Mouse (Mus musculus) 416B (cell line): ENCODE results near the gene Pfkl.
"Not testable (repeated sequence)": the region's sequence is repeated elsewhere in the genome, so short reads cannot be mapped to it uniquely, and the experiment has no call there.

Source experiments
- DNase-seq: peaks from one replicate; pipeline ENCODE4 v3.0.0; 2011; ENCODE audit warnings: low read depth

The Pfkl gene

DNA sequence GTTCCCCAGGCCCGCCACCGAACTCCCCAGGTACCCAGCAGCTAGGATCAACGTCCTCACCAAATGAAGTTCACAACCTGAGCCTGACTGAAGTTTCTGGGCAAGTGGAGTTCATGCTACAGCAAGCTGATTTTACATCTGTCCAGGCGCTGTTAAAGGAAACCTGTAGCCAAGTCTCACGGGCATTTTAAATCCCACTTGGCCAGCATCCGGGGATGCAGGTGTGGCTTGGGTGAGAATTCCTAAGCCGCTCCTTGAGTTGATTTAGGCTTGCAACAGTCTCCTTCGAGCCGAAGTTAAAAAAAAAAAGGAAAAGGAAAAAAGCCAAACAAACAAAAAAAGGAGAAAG is at the start of gene Pfkl:
Gene Pfkl, minus strand, starts transcription at position 139 of the 349 bp plus-strand sequence.
- DNase-seq, result no peak

DNA sequence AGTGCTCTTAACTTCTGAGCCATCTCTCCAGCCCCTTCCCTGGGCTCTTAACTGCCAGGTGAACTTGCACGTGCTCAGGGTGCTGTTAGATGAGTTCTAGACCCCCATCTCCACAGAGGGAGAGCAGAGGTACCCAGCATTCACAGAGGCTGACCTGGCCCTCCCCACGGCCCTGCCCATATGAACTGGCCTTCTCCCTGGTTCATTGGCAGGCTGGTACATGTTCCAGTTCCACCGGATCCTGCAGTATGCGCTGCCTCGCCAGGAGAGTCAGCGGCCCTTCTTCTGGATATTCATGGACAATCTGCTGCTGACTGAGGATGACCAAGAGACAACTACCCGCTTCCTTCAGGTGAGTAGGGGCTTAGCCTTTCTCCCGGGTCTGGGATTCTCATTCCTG is 47.2 kb upstream of the Pfkl start:
- no peak for DNase-seq

- DNase-seq, result peak; percentile 94
Observed at GRCm38 (mm10) chr10:78054633-78055565, 45.0 kb upstream of the Pfkl start.

- no peak for DNase-seq
Observed at GRCm38 (mm10) chr10:78049519-78050035, 39.7 kb upstream of the Pfkl start.

GRCm38 (mm10) chr10:78048061-78048730 is 38.3 kb upstream of the Pfkl start:
- no peak for DNase-seq

DNA sequence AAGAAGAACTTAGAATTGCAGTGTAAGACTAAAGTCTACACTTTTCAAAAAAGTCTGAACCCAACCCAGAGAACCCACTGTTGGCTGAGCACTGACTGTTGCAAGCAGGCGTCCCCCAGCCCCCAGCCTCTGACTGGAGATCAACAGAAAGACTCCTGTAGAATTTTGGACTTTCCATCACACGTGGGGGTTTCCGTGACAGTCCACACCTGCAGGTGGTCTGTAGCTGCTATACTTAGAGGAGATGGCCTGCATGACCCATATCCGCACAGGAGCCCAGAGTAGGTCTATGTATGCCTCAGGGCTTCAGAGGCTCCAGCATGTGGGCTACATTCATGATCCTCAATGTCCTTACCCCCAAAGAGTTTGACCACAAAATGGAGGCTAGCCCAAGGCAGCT is 36.5 kb upstream of the Pfkl start:
- DNase-seq, result no peak

- no peak for DNase-seq
Observed at GRCm38 (mm10) chr10:78044531-78044930, 34.6 kb upstream of the Pfkl start.

GRCm38 (mm10) chr10:78043406-78043836 is 33.5 kb upstream of the Pfkl start, which contains the start of gene Aire:
TSS of gene Aire (minus strand) at chr10:78043610.
- DNase-seq, result peak; percentile 26

GRCm38 (mm10) chr10:78042697-78043405 is 33.0 kb upstream of the Pfkl start:
- no peak for DNase-seq

- no peak for DNase-seq
Observed at GRCm38 (mm10) chr10:78042096-78042495, 32.2 kb upstream of the Pfkl start.

- DNase-seq, result no peak
Observed at GRCm38 (mm10) chr10:78041647-78042046, 31.8 kb upstream of the Pfkl start, which contains the start of gene Dnmt3l. TSS of gene Dnmt3l (plus strand) at chr10:78041947.

DNA sequence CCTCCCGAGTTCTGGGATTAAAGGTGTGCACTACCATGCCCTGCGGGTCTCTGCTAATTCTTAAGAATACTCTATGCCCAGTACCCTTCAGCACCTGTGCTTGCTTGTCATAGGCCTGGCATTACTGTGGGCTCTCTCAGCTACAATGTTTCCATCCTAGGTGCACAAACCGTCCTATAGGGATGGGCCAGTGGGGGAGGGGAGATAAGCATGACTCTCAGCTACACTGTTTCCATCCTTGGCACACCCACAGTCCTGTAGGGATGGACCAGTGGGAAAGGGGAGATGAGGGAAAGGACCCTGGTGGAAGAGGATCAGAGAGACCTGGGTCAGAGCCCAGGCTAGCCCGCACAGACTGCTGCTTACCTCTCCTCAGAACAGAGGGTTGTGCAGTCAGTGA is 27.3 kb upstream of the Pfkl start:
- DNase-seq, result no peak

- peak; percentile 37 for DNase-seq
Observed at GRCm38 (mm10) chr10:78031987-78032386, 22.1 kb upstream of the Pfkl start.

- no peak for DNase-seq
Observed at GRCm38 (mm10) chr10:78029080-78029479, 19.2 kb upstream of the Pfkl start.

GRCm38 (mm10) chr10:78028129-78028528 is 18.2 kb upstream of the Pfkl start:
- peak; percentile 91 for DNase-seq

DNA sequence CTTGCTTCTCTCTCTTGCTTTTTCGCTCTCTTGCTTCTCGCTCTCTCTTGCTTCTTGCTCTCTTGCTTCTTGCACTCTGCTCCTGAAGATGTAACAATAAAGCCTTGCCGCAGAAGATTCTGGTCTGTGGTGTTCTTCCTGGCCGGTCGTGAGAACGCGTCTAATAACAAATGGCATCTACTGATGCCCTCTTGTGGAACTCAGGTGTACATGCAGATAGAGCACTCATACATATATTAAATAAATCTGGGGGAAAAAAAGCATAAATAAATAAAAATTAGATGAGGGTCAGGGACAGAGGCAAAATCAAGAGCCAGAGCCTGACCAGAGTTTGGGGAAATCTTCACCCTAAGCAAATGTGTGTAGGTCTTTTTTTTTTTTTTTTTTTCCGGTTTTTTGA is 15.6 kb upstream of the Pfkl start:
- DNase-seq, result peak; percentile 66

DNA sequence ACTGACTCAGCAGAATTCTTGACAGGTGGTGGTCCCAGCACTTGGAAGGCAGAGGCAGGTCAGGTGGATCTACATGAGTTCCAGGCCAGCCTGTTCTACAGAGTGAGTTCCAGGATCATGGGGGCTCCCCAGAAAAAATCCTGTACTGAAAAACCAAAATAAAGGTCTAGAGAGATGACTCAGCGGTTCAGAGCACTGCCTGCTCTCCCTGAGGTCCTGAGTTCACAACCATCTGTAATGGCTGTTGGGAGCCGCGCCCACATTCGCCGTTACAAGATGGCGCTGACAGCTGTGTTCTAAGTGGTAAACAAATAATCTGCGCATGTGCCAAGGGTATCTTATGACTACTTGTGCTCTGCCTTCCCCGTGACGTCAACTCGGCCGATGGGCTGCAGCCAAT is 10.1 kb upstream of the Pfkl start:
- not testable (repeated sequence) for DNase-seq

GRCm38 (mm10) chr10:78019291-78019690 is 9.4 kb upstream of the Pfkl start:
- peak; percentile 36 for DNase-seq

DNA sequence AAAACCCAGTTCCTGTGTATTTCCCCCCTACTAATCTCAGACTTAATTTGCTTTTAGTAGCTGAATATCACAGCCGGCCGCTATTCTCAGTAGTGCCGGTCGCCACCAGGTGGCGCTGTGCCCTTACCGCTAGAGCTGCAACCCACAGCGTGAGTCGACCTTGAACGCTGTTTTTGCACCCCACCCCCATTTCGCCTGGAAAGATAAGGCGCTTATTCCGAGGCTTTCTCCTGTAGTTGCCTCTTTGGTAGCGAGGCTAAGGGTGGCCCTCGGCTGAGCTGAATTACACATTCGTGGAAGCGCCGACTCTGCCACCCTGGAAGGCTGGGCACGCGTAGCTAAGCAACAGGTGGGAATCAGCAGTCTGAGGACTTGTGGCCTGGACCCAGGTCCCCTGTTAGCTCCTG is 8.9 kb upstream of the Pfkl start:
- peak; percentile 88 for DNase-seq

DNA sequence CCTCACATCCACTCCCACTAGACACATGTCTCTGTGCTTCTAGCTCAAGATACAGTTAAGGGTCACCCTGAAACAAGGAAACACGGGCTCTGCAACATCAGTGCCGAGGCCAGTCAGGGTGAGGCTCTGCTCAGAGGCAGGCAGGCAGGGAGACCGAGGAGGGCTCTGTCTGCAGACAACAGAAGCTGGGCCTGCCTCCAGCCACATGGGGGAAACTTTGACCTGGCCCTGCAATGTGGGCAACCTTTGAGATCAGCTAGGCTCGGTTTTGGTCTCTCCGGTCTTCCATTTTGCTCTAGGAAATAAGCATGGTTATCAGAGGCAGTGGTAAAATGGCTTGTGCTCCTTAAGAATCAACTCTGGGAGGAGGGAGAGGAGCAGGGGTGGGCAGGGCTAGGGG is 6.5 kb upstream of the Pfkl start:
- no peak for DNase-seq

- peak; percentile 61 for DNase-seq
Observed at GRCm38 (mm10) chr10:78015489-78015888, 5.6 kb upstream of the Pfkl start.
